ENCODE assay signal across 29 mouse cellular contexts in genomic region chr8:123708729-123709128, GRCm38 (mm10). TPM values are rescaled to one million over a fixed set of nuclear protein-coding genes. Genes with fewer than 3 reads are reported as not detected.
DNase-seq lines count a peak whose midpoint lies in the region; ATAC-seq and TF ChIP-seq lines count a peak whose summit lies in the region.
"Had no signal": no experiment of that assay in that cellular context is flagged by ENCODE, and none has a peak within 500 bp of the region (broad histone marks: within the 10 kb centered on the region; RNA-seq: fewer than 3 reads in every experiment).

No protein-coding gene starts in this region.

- H3K27ac ChIP-seq in intestine, postnatal 0 days (ENCODE audit: low read depth, low read length), result peak overlapping the region; percentile 22
- no peak overlapping the region for H3K27ac ChIP-seq in stomach, postnatal 0 days (replicated peaks)
- H3K27ac ChIP-seq: embryonic facial prominence, embryonic 12.5 days; forebrain, embryonic 10.5 days; heart, embryonic 10.5 days; heart, embryonic 15.5 days; hindbrain, postnatal 0 days; limb, embryonic 13.5 days; liver, embryonic 12.5 days; midbrain, embryonic 10.5 days; midbrain, embryonic 15.5 days had no signal

- H3K4me1 ChIP-seq in intestine, postnatal 0 days (replicated peaks; ENCODE audit: control insufficient read depth, insufficient read depth, low read length), result peaks cover 10% of the 10 kb centered on the region
- H3K4me1 ChIP-seq in stomach, postnatal 0 days (replicated peaks; ENCODE audit: control insufficient read depth, insufficient read depth), result no peaks in the 10 kb centered on the region
- H3K4me1 ChIP-seq: forebrain, embryonic 10.5 days; heart, embryonic 15.5 days; midbrain, embryonic 15.5 days had no signal

- ATAC-seq in intestine, postnatal 0 days, result peak; percentile 98
- peak; percentile 79 for ATAC-seq in stomach, postnatal 0 days (ENCODE audit: low FRiP score, low TSS enrichment)
- ATAC-seq: forebrain, embryonic 16.5 days; hindbrain, postnatal 0 days; liver, embryonic 12.5 days; midbrain, embryonic 15.5 days had no signal

- no peaks in the 10 kb centered on the region for H3K36me3 ChIP-seq in intestine, postnatal 0 days (ENCODE audit: control insufficient read depth, insufficient read depth)
- H3K36me3 ChIP-seq in stomach, postnatal 0 days (ENCODE audit: control insufficient read depth, insufficient read depth, low read length), result no peaks in the 10 kb centered on the region
- H3K36me3 ChIP-seq: embryonic facial prominence, embryonic 12.5 days; forebrain, embryonic 10.5 days; G1E; heart, embryonic 10.5 days; heart, embryonic 15.5 days; limb, embryonic 13.5 days; liver, embryonic 12.5 days; midbrain, embryonic 10.5 days; midbrain, embryonic 15.5 days had no signal

- no peak for TF ChIP-seq EP300 in stomach, postnatal 0 days (optimal IDR thresholded peaks at IDR 0.05)

- no peak overlapping the region for H3K4me3 ChIP-seq in intestine, postnatal 0 days (ENCODE audit: low read depth, low read length)
- no peak overlapping the region for H3K4me3 ChIP-seq in stomach, postnatal 0 days (ENCODE audit: low read depth, low read length)
- H3K4me3 ChIP-seq: embryonic facial prominence, embryonic 12.5 days; forebrain, embryonic 10.5 days; heart, embryonic 10.5 days; heart, embryonic 15.5 days; limb, embryonic 13.5 days; liver, embryonic 12.5 days; midbrain, embryonic 10.5 days; midbrain, embryonic 15.5 days had no signal

- DNase-seq in A20 (ENCODE audit: low read depth, low spot score), result peak; percentile 9
- DNase-seq in ES-CJ7 (ENCODE audit: low read depth, low spot score), result peak; percentile 34
- peak; percentile 76 for DNase-seq in stomach, postnatal 0 days (ENCODE audit: low spot score)
- no peak for DNase-seq in neural tube, embryonic 10.5 days (ENCODE audit: extremely low spot score, low spot score)
- no peak for DNase-seq in spleen, adult 18-20 months
- DNase-seq: adrenal gland, postnatal 14 days; cerebellum, adult 11 months; cerebellum, adult 9-10 months; cerebellum, postnatal 36 days; embryo, embryonic 11 days; kidney, adult 2 months; kidney, postnatal 36 days; lung, adult 18-20 months; lung, postnatal 10 days; right cerebral cortex, adult 18-20 months; thymus, adult 18-20 months; thymus, postnatal 25 days had no signal

- no peak overlapping the region for H3K9ac ChIP-seq in intestine, postnatal 0 days (ENCODE audit: low read depth, low read length)
- H3K9ac ChIP-seq in stomach, postnatal 0 days (ENCODE audit: low read length), result no peak overlapping the region
- H3K9ac ChIP-seq: embryonic facial prominence, embryonic 12.5 days; heart, embryonic 15.5 days; limb, embryonic 13.5 days; liver, embryonic 12.5 days; midbrain, embryonic 15.5 days had no signal

- H3K27me3 ChIP-seq in intestine, postnatal 0 days (replicated peaks; ENCODE audit: control insufficient read depth, insufficient read depth, low read length), result no peaks in the 10 kb centered on the region
- H3K27me3 ChIP-seq in stomach, postnatal 0 days (ENCODE audit: control insufficient read depth, insufficient read depth, low read length), result no peaks in the 10 kb centered on the region
- H3K27me3 ChIP-seq: embryonic facial prominence, embryonic 12.5 days; limb, embryonic 13.5 days; midbrain, embryonic 15.5 days had no signal

- no peaks in the 10 kb centered on the region for H3K9me3 ChIP-seq in intestine, postnatal 0 days (ENCODE audit: control insufficient read depth)
- H3K9me3 ChIP-seq in stomach, postnatal 0 days (ENCODE audit: control insufficient read depth, low read length), result no peaks in the 10 kb centered on the region
- H3K9me3 ChIP-seq: embryonic facial prominence, embryonic 12.5 days; forebrain, embryonic 10.5 days; heart, embryonic 10.5 days; heart, embryonic 15.5 days; limb, embryonic 13.5 days; liver, embryonic 12.5 days; midbrain, embryonic 10.5 days; midbrain, embryonic 15.5 days had no signal

- peak; percentile 29 for TF ChIP-seq CTCF in intestine, postnatal 0 days (IDR thresholded peaks at IDR 0.05; ENCODE audit: low read depth)
- TF ChIP-seq CTCF in stomach, postnatal 0 days (IDR thresholded peaks at IDR 0.05; ENCODE audit: low read depth), result no peak

- WGBS in intestine, postnatal 0 days, result 29% methylated on average over 8 of the region's 8 CpGs
- WGBS in stomach, postnatal 0 days, result 48% methylated on average over 8 of the region's 8 CpGs

- no peak overlapping the region for H3K4me2 ChIP-seq in intestine, postnatal 0 days (replicated peaks; ENCODE audit: low read depth)
- no peak overlapping the region for H3K4me2 ChIP-seq in stomach, postnatal 0 days (replicated peaks; ENCODE audit: low read depth)
- H3K4me2 ChIP-seq: embryonic facial prominence, embryonic 12.5 days; heart, embryonic 15.5 days; limb, embryonic 13.5 days; liver, embryonic 12.5 days; midbrain, embryonic 15.5 days had no signal

RNA-seq across cellular contexts. Expression of gene Rhou, which starts 55.0 kb away (rescaled TPM):
- 18.7 and 19.5 TPM in 2 replicates for polyA plus RNA-seq in intestine, postnatal 0 days (2015; fragmentation: Nextera tagmentation; extraction: Ambion mirVana)
- polyA plus RNA-seq in stomach, postnatal 0 days (2015; fragmentation: Nextera tagmentation; extraction: Ambion mirVana), result 7.3 and 10.9 TPM in 2 replicates
- polyA plus RNA-seq: G1E had no signal

Comparison
In these comparisons a context has a peak if more than half of its experiments do, and no peak if none do; other contexts are left out.
1. DNase-seq: peak in A20 (single experiment), ES-CJ7 (single experiment) and stomach, postnatal 0 days (single experiment); none in neural tube, embryonic 10.5 days (single experiment) and spleen, adult 18-20 months (0 of 2).